ENCODE assay signal across 25 mouse cellular contexts in the genomic region with DNA sequence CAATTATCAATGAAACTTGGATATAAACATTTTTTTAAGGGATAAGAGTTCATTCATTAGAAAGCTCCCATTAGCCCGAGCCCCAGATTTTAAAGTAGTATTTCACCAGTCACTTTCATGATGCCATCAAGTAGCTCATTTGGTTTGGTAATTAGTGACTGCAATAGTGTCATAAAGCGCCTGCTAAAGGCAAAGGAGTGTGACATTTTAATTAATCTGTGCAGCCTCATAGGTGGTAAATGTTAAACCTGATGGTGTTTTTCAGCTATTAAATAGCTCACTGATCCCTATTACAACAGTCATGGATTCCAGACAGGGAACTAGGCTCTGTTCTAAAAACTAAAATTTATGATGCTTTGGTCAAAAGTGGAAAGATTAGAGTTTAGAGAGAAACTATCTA. TPM values are rescaled to one million over a fixed set of nuclear protein-coding genes. Genes with fewer than 3 reads are reported as not detected.
DNase-seq lines count a peak whose midpoint lies in the region; ATAC-seq and TF ChIP-seq lines count a peak whose summit lies in the region.
"Had no signal": no experiment of that assay in that cellular context is flagged by ENCODE, and none has a peak within 500 bp of the region (broad histone marks: within the 10 kb centered on the region; RNA-seq: fewer than 3 reads in every experiment).

No protein-coding gene starts in this region.

- H3K9me3 ChIP-seq in forebrain, embryonic 14.5 days (replicated peaks; ENCODE audit: control insufficient read depth, low read length) = no peaks in the 10 kb centered on the region
- H3K9me3 ChIP-seq in forebrain, embryonic 15.5 days = no peaks in the 10 kb centered on the region
- no peaks in the 10 kb centered on the region for H3K9me3 ChIP-seq in neural tube, embryonic 13.5 days
- H3K9me3 ChIP-seq in neural tube, embryonic 15.5 days (replicated peaks) = no peaks in the 10 kb centered on the region
- H3K9me3 ChIP-seq: embryonic facial prominence, embryonic 10.5 days; embryonic facial prominence, embryonic 12.5 days; forebrain, embryonic 13.5 days; G1E had no signal

- H3K9ac ChIP-seq in forebrain, embryonic 14.5 days (ENCODE audit: low read length) = no peak overlapping the region
- H3K9ac ChIP-seq in forebrain, embryonic 15.5 days (replicated peaks) = no peak overlapping the region
- no peak overlapping the region for H3K9ac ChIP-seq in neural tube, embryonic 13.5 days
- no peak overlapping the region for H3K9ac ChIP-seq in neural tube, embryonic 15.5 days (replicated peaks)
- H3K9ac ChIP-seq: embryonic facial prominence, embryonic 12.5 days; forebrain, embryonic 13.5 days; forebrain, postnatal 0 days had no signal

- no peak overlapping the region for H3K4me2 ChIP-seq in forebrain, embryonic 14.5 days (ENCODE audit: low read length)
- H3K4me2 ChIP-seq in forebrain, embryonic 15.5 days (replicated peaks) = no peak overlapping the region
- no peak overlapping the region for H3K4me2 ChIP-seq in neural tube, embryonic 13.5 days
- no peak overlapping the region for H3K4me2 ChIP-seq in neural tube, embryonic 15.5 days
- H3K4me2 ChIP-seq: embryonic facial prominence, embryonic 12.5 days; forebrain, embryonic 13.5 days had no signal

- H3K27ac ChIP-seq in forebrain, embryonic 14.5 days (ENCODE audit: low read depth, low read length) = no peak overlapping the region
- H3K27ac ChIP-seq in forebrain, embryonic 15.5 days (replicated peaks) = no peak overlapping the region
- H3K27ac ChIP-seq in neural tube, embryonic 13.5 days (replicated peaks) = no peak overlapping the region
- no peak overlapping the region for H3K27ac ChIP-seq in neural tube, embryonic 15.5 days (replicated peaks)
- H3K27ac ChIP-seq in kidney, adult 2 months (ENCODE audit: insufficient read depth, low read depth, low read length) = no peak overlapping the region
- H3K27ac ChIP-seq: embryonic facial prominence, embryonic 10.5 days; embryonic facial prominence, embryonic 12.5 days; forebrain, embryonic 13.5 days had no signal

- H3K4me3 ChIP-seq in forebrain, embryonic 14.5 days (ENCODE audit: low read depth, low read length) = no peak overlapping the region
- H3K4me3 ChIP-seq in forebrain, embryonic 15.5 days = no peak overlapping the region
- H3K4me3 ChIP-seq in neural tube, embryonic 13.5 days = no peak overlapping the region
- H3K4me3 ChIP-seq in neural tube, embryonic 15.5 days (replicated peaks) = no peak overlapping the region
- H3K4me3 ChIP-seq in kidney, adult 2 months (ENCODE audit: insufficient read depth, low read depth, low read length) = no peak overlapping the region
- H3K4me3 ChIP-seq: embryonic facial prominence, embryonic 10.5 days; embryonic facial prominence, embryonic 12.5 days; forebrain, embryonic 13.5 days had no signal

- TF ChIP-seq CTCF in kidney, adult 2 months (conservative IDR thresholded peaks at IDR 0.05; ENCODE audit: insufficient read depth, insufficient read length, low read depth, low read length) = no peak

- WGBS in forebrain, embryonic 14.5 days = 15% methylated on average over 2 of the region's 2 CpGs
- WGBS in forebrain, embryonic 15.5 days = 15% methylated on average over 2 of the region's 2 CpGs
- WGBS in neural tube, embryonic 13.5 days = 32% methylated on average over 2 of the region's 2 CpGs
- WGBS in neural tube, embryonic 15.5 days = 24% methylated on average over 2 of the region's 2 CpGs
- 25% methylated on average over 2 of the region's 2 CpGs for WGBS in kidney, adult 2 months

- no peaks in the 10 kb centered on the region for H3K36me3 ChIP-seq in forebrain, embryonic 14.5 days (ENCODE audit: control insufficient read depth, insufficient read depth, low read length)
- H3K36me3 ChIP-seq in forebrain, embryonic 15.5 days = no peaks in the 10 kb centered on the region
- no peaks in the 10 kb centered on the region for H3K36me3 ChIP-seq in neural tube, embryonic 13.5 days
- H3K36me3 ChIP-seq in neural tube, embryonic 15.5 days = no peaks in the 10 kb centered on the region
- H3K36me3 ChIP-seq in kidney, adult 2 months (ENCODE audit: control insufficient read depth, insufficient read depth, low read length) = no peaks in the 10 kb centered on the region
- H3K36me3 ChIP-seq: embryonic facial prominence, embryonic 10.5 days; embryonic facial prominence, embryonic 12.5 days; G1E had no signal

- no peaks in the 10 kb centered on the region for H3K27me3 ChIP-seq in forebrain, embryonic 14.5 days (replicated peaks; ENCODE audit: control insufficient read depth, insufficient read depth, low read length)
- H3K27me3 ChIP-seq in forebrain, embryonic 15.5 days = no peaks in the 10 kb centered on the region
- no peaks in the 10 kb centered on the region for H3K27me3 ChIP-seq in neural tube, embryonic 13.5 days
- no peaks in the 10 kb centered on the region for H3K27me3 ChIP-seq in neural tube, embryonic 15.5 days (replicated peaks)
- no peaks in the 10 kb centered on the region for H3K27me3 ChIP-seq in kidney, adult 2 months (replicated peaks; ENCODE audit: control insufficient read depth, insufficient read depth, low read length)
- H3K27me3 ChIP-seq: CH12.LX; embryonic facial prominence, embryonic 12.5 days; forebrain, embryonic 13.5 days had no signal

- no peak for TF ChIP-seq POLR2A in kidney, adult 2 months (IDR thresholded peaks at IDR 0.05; ENCODE audit: low read depth, low read length)

- DNase-seq in forebrain, embryonic 14.5 days (ENCODE audit: low spot score) = peak; percentile 49
- no peak for DNase-seq in neural tube, embryonic 10.5 days (ENCODE audit: extremely low spot score, low spot score)
- DNase-seq in kidney, adult 2 months = no peak
- DNase-seq: adrenal gland, adult 2 months; adrenal gland, postnatal 10 days; adrenal gland, postnatal 25 days; B cell, adult 2 months; cerebellum, adult 11-12 months; cerebellum, adult 2 months; cerebellum, adult 9-10 months; cerebellum, postnatal 10 days; cerebellum, postnatal 25 days; forebrain, postnatal 0 days had no signal

- 0 out of 2 replicates have a peak, but pooled peaks have one; percentile 21 for ATAC-seq in forebrain, embryonic 14.5 days
- no peak for ATAC-seq in forebrain, embryonic 15.5 days (replicated peaks)
- peak; percentile 64 for ATAC-seq in neural tube, embryonic 13.5 days (ENCODE audit: low read depth)
- ATAC-seq in neural tube, embryonic 15.5 days (ENCODE audit: low FRiP score) = peak; percentile 57; the same call in 1 of the 2 replicates
- ATAC-seq: CD4-positive, CD25-positive, alpha-beta regulatory T cell, adult 4 months; forebrain, embryonic 13.5 days; forebrain, postnatal 0 days had no signal

- H3K4me1 ChIP-seq in forebrain, embryonic 14.5 days (ENCODE audit: control insufficient read depth, insufficient read depth, low read length) = peaks cover 8% of the 10 kb centered on the region; the same call in 1 of the 2 replicates
- H3K4me1 ChIP-seq in forebrain, embryonic 15.5 days = peaks cover 13% of the 10 kb centered on the region
- peaks cover 10% of the 10 kb centered on the region for H3K4me1 ChIP-seq in neural tube, embryonic 13.5 days (replicated peaks)
- peaks cover 9% of the 10 kb centered on the region for H3K4me1 ChIP-seq in neural tube, embryonic 15.5 days
- H3K4me1 ChIP-seq in kidney, adult 2 months (ENCODE audit: control insufficient read depth, insufficient read depth, low read length) = no peaks in the 10 kb centered on the region
- H3K4me1 ChIP-seq: embryonic facial prominence, embryonic 10.5 days; embryonic facial prominence, embryonic 12.5 days had no signal

RNA-seq across cellular contexts. Expression of gene Khdc1b, which starts 23.9 kb away (rescaled TPM):
- not detected in 2 replicates for polyA plus RNA-seq in forebrain, embryonic 14.5 days (2014; fragmentation: Nextera tagmentation; extraction: Ambion mirVana)
- polyA plus RNA-seq in forebrain, embryonic 15.5 days (2015; fragmentation: Nextera tagmentation; extraction: Ambion mirVana) = 0.14 TPM in 1 of 2 replicates, not detected in the other
- 0.08 TPM in 1 of 2 replicates, not detected in the other for polyA plus RNA-seq in neural tube, embryonic 13.5 days (2015; fragmentation: Nextera tagmentation; extraction: Ambion mirVana)
- polyA plus RNA-seq in neural tube, embryonic 15.5 days (2015; fragmentation: Nextera tagmentation; extraction: Ambion mirVana) = not detected in 2 replicates
- not detected in 2 replicates for polyA plus RNA-seq in kidney, adult 2 months (2012; rRNA removed)
- polyA plus RNA-seq: adrenal gland, adult 2 months; cerebellum, adult 2 months; cortical plate, adult 2 months; embryonic facial prominence, embryonic 10.5 days; embryonic facial prominence, embryonic 14.5 days; forebrain, embryonic 11.5 days; G1E had no signal

RNA-seq across cellular contexts. Expression of gene Khdc1c, which starts 39.1 kb away (rescaled TPM):
- polyA plus RNA-seq in forebrain, embryonic 14.5 days (2014; fragmentation: Nextera tagmentation; extraction: Ambion mirVana) = not detected in 2 replicates
- polyA plus RNA-seq in forebrain, embryonic 15.5 days (2015; fragmentation: Nextera tagmentation; extraction: Ambion mirVana) = not detected in 2 replicates
- not detected in 2 replicates for polyA plus RNA-seq in neural tube, embryonic 13.5 days (2015; fragmentation: Nextera tagmentation; extraction: Ambion mirVana)
- not detected in 2 replicates for polyA plus RNA-seq in neural tube, embryonic 15.5 days (2015; fragmentation: Nextera tagmentation; extraction: Ambion mirVana)
- not detected in 2 replicates for polyA plus RNA-seq in kidney, adult 2 months (2012; rRNA removed)
- polyA plus RNA-seq: adrenal gland, adult 2 months; CD4-positive, CD25-positive, alpha-beta regulatory T cell, adult 4 months; cerebellum, adult 2 months; cortical plate, adult 2 months; embryonic facial prominence, embryonic 10.5 days; embryonic facial prominence, embryonic 12.5 days; embryonic facial prominence, embryonic 14.5 days; forebrain, embryonic 11.5 days; forebrain, embryonic 13.5 days; forebrain, postnatal 0 days; G1E had no signal

RNA-seq across cellular contexts. Expression of gene Khdc1a, which starts 57.8 kb away (rescaled TPM):
- not detected in 2 replicates for polyA plus RNA-seq in forebrain, embryonic 14.5 days (2014; fragmentation: Nextera tagmentation; extraction: Ambion mirVana)
- polyA plus RNA-seq in forebrain, embryonic 15.5 days (2015; fragmentation: Nextera tagmentation; extraction: Ambion mirVana) = not detected in 2 replicates
- polyA plus RNA-seq in neural tube, embryonic 13.5 days (2015; fragmentation: Nextera tagmentation; extraction: Ambion mirVana) = not detected in 2 replicates
- polyA plus RNA-seq in neural tube, embryonic 15.5 days (2015; fragmentation: Nextera tagmentation; extraction: Ambion mirVana) = 2.2 TPM in 1 of 2 replicates, not detected in the other
- 0.05 TPM in 1 of 2 replicates, not detected in the other for polyA plus RNA-seq in kidney, adult 2 months (2012; rRNA removed)
- polyA plus RNA-seq: adrenal gland, adult 2 months; cerebellum, adult 2 months; cortical plate, adult 2 months; embryonic facial prominence, embryonic 10.5 days; embryonic facial prominence, embryonic 12.5 days; embryonic facial prominence, embryonic 14.5 days; forebrain, embryonic 11.5 days; forebrain, embryonic 13.5 days; forebrain, postnatal 0 days; G1E had no signal
